Mouse (Mus musculus): ENCODE data around the gene Klhl18.

DNA sequence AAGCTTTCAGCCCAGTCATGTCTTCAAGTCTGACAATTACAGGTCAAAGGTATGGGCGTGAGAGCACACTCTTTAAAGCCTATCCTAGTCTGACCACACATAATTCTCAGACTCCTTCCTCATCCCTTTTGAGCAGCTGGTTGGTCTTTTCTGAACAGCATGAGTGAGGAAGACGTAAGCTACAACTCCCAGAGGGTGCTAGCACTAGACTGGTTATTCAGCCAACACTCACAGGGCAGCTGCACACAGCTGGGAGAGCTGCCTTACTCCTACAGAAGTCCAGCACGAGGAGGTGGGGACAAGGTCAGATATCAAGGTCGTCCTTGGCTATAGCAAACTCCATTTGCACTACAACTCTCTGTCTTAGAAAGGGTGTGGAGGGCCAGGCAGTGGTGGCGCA lies 75.8 kb downstream of the Klhl18 start:
- no peak for TF ChIP-seq GATA1 (IDR thresholded peaks at IDR 0.05; ENCODE audit: low read length)
- TF ChIP-seq TAL1 (IDR thresholded peaks at IDR 0.05; ENCODE audit: low read length): no peak
